Mouse (Mus musculus): Measurements from ENCODE around the gene Cdc7. TPM values are rescaled to one million over a fixed set of nuclear protein-coding genes. Genes with fewer than 3 reads are reported as not detected.

The Cdc7 gene
- 10 to 100 TPM; 12.9 to 13.7 TPM for total RNA-seq (2021)
- long read RNA-seq, experiment 1, transcript Cdc7-201 (12 exons, 2,961 nt): major isoform, 5 of 34 reads
- long read RNA-seq, experiment 1, partial matches to known transcripts: 0 of 34 reads
- long read RNA-seq, experiment 1, other reads (novel, unspliced or antisense): 23 of 34 reads
- long read RNA-seq, experiment 2, transcript Cdc7-207 (11 exons, 3,679 nt): major isoform, 6 of 23 reads
- long read RNA-seq, experiment 2, partial matches to known transcripts: 1 of 23 reads
- long read RNA-seq, experiment 2, other reads (novel, unspliced or antisense): 15 of 23 reads

GRCm38 (mm10) chr5:106963584-106964512, at the start of gene Cdc7:
TSS of gene Cdc7 (plus strand) at chr5:106964322.
- H3K27ac ChIP-seq: peak within 1 kb of the TSS; percentile 80
- intact Hi-C loops (cut with DNase I): no loop called here
- peak within 1 kb of the TSS; percentile 69 for H3K4me3 ChIP-seq
- TF ChIP-seq CTCF (IDR thresholded peaks at IDR 0.05): peak; percentile 1; the same call in 1 of the 2 replicates
- DNase-seq (ENCODE audit: extremely low spot score in 1 of 2, low spot score in 2 of 2): peak; percentile 90 to 91

GRCm38 (mm10) chr5:106919315-106919714, 44.8 kb upstream of the Cdc7 start:
- DNase-seq (ENCODE audit: extremely low spot score in 1 of 2, low spot score in 2 of 2): no peak
- no peak overlapping the region for H3K27ac ChIP-seq

DNA sequence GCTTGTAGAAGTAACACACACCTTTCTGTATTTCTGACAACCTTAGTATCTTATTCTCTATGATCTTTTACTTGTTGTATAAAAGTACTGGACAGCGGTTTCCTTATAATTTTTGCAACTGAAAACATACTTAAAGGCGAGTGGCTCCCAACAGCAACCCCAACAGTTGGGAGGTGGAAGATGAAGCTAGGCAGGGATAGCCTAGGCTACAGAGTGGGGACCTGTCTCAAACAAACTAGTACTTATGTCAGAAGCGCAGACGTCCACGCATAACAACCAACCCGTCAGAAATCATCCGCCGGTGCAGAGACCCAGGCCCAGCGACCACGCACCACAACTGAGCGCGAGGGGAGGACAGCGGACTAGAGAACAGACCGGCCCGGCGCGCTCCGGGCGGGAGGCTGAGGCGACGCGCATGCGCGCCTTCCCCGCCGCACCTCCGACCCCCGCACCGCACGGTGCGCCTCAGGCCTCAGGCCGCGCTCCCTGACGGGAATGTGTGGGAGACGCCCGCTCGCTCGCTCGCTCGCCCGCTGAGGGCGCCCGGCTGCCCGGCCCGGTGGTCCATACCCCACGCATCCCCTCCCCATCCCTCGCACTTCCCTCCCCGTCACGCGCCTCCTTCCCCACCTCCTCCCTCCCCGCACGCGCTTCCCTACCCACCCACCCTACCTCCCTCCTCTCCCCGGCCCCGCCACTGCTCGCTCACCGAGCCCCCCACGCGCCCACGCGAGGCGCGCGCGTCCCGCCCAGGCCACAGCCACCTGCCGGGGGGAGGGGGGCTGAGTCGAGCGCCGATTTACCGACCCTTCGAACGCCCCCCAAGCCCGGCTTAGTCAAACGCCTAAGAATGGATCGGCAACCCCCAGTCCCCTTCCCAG, 38.4 kb upstream of the Cdc7 start, which contains the start of gene Hfm1:
Gene Hfm1, minus strand, starts transcription at position 834 of the 881 bp plus-strand sequence.
- H3K4me3 ChIP-seq: peak within 1 kb of the TSS; percentile 60
- intact Hi-C loops (cut with DNase I): no loop called here
- TF ChIP-seq CTCF (IDR thresholded peaks at IDR 0.05): no peak
- H3K27ac ChIP-seq: peak within 1 kb of the TSS; percentile 81
- DNase-seq (ENCODE audit: extremely low spot score in 1 of 2, low spot score in 2 of 2): peak; percentile 77 to 79

More at GRCm38 (mm10) chr5:106919315-106919714, 44.8 kb upstream of the Cdc7 start:
- no peak overlapping the region for H3K4me3 ChIP-seq
- TF ChIP-seq CTCF (IDR thresholded peaks at IDR 0.05): no peak
- intact Hi-C loops (cut with DNase I): no loop called here

GRCm38 (mm10) chr5:106926369-106926686, 37.8 kb upstream of the Cdc7 start:
- intact Hi-C loops (cut with DNase I): no loop called here
- no peak for TF ChIP-seq CTCF (IDR thresholded peaks at IDR 0.05)
- peak overlapping the region; percentile 60 for H3K4me3 ChIP-seq
- peak overlapping the region; percentile 81 for H3K27ac ChIP-seq
- no peak for DNase-seq (ENCODE audit: extremely low spot score in 1 of 2, low spot score in 2 of 2)

- no peak overlapping the region for H3K27ac ChIP-seq
- intact Hi-C loops (cut with DNase I): no loop called here
- DNase-seq (ENCODE audit: extremely low spot score in 1 of 2, low spot score in 2 of 2): no peak
- no peak overlapping the region for H3K4me3 ChIP-seq
- no peak for TF ChIP-seq CTCF (IDR thresholded peaks at IDR 0.05)
Measured at GRCm38 (mm10) chr5:106927996-106928395, 36.1 kb upstream of the Cdc7 start.

GRCm38 (mm10) chr5:106946342-106946741, 17.8 kb upstream of the Cdc7 start:
- TF ChIP-seq CTCF (IDR thresholded peaks at IDR 0.05): no peak
- intact Hi-C loops (cut with DNase I): no loop called here
- Histone ChIP-seq H3K4me3 (no peak overlapping the region), H3K27ac (no peak overlapping the region)
- no peak for DNase-seq (ENCODE audit: extremely low spot score in 1 of 2, low spot score in 2 of 2)

GRCm38 (mm10) chr5:106948683-106949082, 15.4 kb upstream of the Cdc7 start:
- intact Hi-C loops (cut with DNase I): no loop called here
- TF ChIP-seq CTCF (IDR thresholded peaks at IDR 0.05): no peak
- no peak overlapping the region for H3K27ac ChIP-seq
- no peak overlapping the region for H3K4me3 ChIP-seq
- DNase-seq (ENCODE audit: extremely low spot score in 1 of 2, low spot score in 2 of 2): no peak

DNA sequence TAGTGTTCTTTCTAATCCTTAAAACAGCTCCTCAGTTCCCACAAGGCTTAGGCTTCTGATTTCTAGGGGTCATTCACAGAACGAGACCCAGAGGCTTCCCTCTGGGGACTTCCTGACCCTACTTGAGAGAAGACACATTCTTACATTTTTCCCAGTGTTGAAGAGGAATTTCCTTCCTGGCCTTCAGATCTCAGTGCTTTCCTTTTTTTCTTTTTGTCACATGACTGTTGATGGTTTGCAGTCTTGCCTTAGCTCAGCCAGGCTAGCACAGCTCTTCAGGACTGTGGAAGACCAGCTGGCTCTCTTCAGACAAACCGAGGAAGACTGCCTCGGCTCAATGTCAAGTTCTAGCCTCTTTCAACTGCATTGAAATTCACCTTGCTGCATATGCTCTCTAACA, 7.7 kb upstream of the Cdc7 start:
- intact Hi-C loops (cut with DNase I): no loop called here
- no peak overlapping the region for H3K4me3 ChIP-seq
- no peak for TF ChIP-seq CTCF (IDR thresholded peaks at IDR 0.05)
- no peak for DNase-seq (ENCODE audit: extremely low spot score in 1 of 2, low spot score in 2 of 2)
- H3K27ac ChIP-seq: no peak overlapping the region

DNA sequence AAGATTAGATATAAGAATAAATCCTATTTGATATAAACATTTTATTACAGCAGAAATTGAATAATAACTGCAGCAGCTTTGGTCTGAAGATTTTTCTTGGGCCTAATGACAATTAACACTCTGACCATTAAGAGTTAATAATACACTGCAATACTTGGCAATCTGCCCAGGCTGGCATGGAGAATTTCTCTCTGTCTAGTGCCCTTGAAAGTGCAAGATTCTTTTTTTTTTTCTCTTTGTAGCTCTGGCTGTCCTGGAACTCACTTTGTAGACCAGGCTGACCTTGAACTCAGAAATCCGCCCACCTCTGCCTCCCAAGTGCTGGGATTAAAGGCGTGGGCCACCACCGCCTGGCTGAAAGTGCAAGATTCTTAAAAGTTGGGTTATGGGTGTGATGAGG, 5.1 kb upstream of the Cdc7 start:
- no peak overlapping the region for H3K4me3 ChIP-seq
- H3K27ac ChIP-seq: no peak overlapping the region
- intact Hi-C loops (cut with DNase I): no loop called here
- TF ChIP-seq CTCF (IDR thresholded peaks at IDR 0.05): no peak
- no peak for DNase-seq (ENCODE audit: extremely low spot score in 1 of 2, low spot score in 2 of 2)

DNA sequence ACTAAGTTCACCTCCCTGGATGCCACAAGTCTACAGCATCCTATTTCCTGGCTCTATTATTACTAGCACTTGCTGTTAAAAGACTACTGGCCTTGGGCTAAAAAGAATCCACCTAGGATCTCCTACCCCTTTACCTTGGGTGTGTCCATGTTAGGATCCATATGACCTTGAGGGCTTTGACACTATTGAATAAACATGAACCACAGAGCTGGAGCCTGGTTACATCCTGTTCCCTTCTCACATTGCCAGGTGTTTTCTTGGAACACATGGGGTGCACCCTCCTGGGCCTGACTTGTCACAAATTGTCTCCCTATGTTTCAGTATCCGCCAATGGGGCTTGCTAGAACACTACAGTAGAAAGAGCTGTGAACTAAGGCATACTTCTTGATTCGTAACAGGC, 3.7 kb upstream of the Cdc7 start:
- TF ChIP-seq CTCF (IDR thresholded peaks at IDR 0.05): no peak
- no peak for DNase-seq (ENCODE audit: extremely low spot score in 1 of 2, low spot score in 2 of 2)
- intact Hi-C loops (cut with DNase I): no loop called here
- Histone ChIP-seq H3K27ac (no peak overlapping the region), H3K4me3 (no peak overlapping the region)

DNA sequence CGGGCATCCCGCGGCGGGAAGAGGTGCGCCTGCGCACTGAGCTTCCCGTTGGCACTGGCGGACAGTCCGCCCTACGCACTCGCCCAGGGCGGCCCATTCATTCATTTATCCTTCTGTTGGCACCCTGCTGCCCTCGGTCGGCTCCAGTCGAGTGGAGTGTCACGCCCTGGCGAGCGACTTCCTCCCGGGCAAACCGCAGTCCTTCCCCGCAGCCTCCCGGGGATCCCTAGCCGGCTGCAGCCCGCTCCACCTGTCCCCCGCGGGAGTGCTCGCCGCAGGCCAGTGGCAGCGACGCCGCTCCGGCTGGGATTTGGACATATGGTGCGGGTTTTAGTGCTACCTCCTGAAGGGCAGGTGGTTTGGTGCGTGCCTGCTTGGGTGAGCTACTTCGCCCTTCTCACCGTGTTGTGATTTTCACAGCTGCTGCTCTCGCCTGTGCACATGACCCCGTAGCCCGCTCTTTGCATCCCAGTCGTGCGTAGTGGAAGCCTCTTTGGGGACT, 442 bp downstream of the Cdc7 start:
- Histone ChIP-seq H3K4me3 (peak overlapping the region; percentile 69), H3K27ac (peak overlapping the region; percentile 80)
- intact Hi-C loops (cut with DNase I): loop anchor here (5.0 kb wide), 1 partner anchor 102 kb away; no protein-coding TSS in a partner anchor
- no peak for TF ChIP-seq CTCF (IDR thresholded peaks at IDR 0.05)
- DNase-seq (ENCODE audit: extremely low spot score in 1 of 2, low spot score in 2 of 2): no peak

Data from left cerebral cortex, adult 2 months (tissue).